Mouse (Mus musculus): ENCODE results near the gene Dcst2.

- TF ChIP-seq CTCF (conservative IDR thresholded peaks at IDR 0.05; ENCODE audit: low read length) = no peak; the same call in 1 of the 2 replicates
- TF ChIP-seq POU5F1 (IDR thresholded peaks at IDR 0.05; ENCODE audit: borderline replicate concordance, low read length) = no peak
Observed at GRCm38 (mm10) chr3:89425141-89425525, 63.4 kb downstream of the Dcst2 start.

Measured in E14TG2a.4 (cell line).